Mouse (Mus musculus): ENCODE data around the gene Snrpd2. TPM values are rescaled to one million over a fixed set of nuclear protein-coding genes. Genes with fewer than 3 reads are reported as not detected.

The Snrpd2 gene
- total and polyA plus RNA-seq, 2 experiments from 2014 or later = 50.0 to 124 TPM

DNA sequence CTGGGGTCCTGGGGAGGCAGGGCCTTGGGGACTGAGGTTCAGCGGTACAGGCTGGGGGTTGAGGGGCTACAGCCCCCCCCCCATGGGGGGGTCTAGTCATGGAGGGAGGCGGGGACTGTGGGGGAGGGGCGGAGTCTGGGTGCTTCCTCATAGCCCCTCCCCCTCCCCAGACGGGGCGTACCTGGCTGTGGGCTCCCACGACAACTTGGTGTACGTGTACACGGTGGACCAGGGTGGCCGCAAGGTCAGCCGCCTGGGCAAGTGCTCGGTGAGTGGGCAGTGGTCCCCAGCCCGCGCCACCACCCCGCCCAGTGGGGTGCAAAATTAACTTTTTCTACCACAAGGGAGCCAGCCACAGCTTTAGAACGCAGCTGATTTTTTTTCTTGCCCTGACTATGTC lies 52.1 kb downstream of the Snrpd2 start:
- TF ChIP-seq CTCF (IDR thresholded peaks at IDR 0.05; ENCODE audit: low read depth) = no peak
- no peak overlapping the region for H3K9ac ChIP-seq
- H3K4me1 ChIP-seq (ENCODE audit: insufficient read depth) = no peaks in the 10 kb centered on the region
- H3K36me3 ChIP-seq (ENCODE audit: insufficient read depth) = peaks cover 65% of the 10 kb centered on the region
- ATAC-seq (no peak), DNase-seq (no peak)
- H3K4me3 ChIP-seq (ENCODE audit: low read depth, low read length) = no peak overlapping the region
- WGBS = 69% methylated on average over 15 of the region's 15 CpGs
- no peaks in the 10 kb centered on the region for H3K27me3 ChIP-seq (ENCODE audit: insufficient read depth, low read length)
- H3K27ac ChIP-seq (ENCODE audit: low read depth, low read length) = no peak overlapping the region
- no peaks in the 10 kb centered on the region for H3K9me3 ChIP-seq (ENCODE audit: low read length)
- H3K4me2 ChIP-seq (ENCODE audit: low read depth) = no peak overlapping the region

DNA sequence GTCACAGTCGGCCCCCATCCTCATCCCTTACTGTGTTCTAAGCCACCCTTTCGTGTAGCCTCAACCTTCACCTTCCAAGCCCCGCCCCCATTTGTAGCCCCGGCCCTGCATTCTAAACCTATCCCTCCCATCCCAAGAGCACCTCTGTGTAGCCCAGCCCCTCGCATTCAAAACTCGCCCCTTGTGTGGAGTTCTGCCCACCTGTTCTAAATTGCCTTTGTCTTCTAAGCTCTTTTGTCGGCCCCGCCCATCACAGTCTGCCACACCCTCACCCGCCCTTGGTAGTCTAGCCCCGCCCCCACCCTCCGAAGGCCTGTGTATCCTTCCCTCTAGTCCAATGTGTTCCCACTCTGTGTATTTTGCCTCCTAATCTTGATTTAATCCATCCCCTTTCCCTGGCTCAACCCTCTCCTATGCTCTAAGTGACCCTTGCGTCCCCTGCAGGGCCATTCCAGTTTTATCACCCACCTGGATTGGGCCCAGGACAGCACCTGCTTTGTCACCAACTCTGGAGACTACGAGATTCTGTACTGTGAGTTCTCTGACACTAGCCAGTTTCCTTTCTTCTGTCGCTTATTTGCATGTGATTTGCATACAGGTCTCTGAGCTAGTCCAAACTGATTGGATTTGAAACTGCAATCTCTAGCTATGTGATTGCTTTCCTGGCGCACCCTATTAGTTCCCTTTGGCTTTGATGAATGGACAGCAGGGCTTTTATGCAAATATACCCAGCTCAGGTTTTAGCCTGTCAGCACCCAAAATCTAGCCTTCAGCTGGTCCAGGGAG lies 52.7 kb downstream of the Snrpd2 start:
- Histone ChIP-seq H3K27me3 (ENCODE audit: insufficient read depth, low read length) (no peaks in the 10 kb centered on the region), H3K9ac (peak overlapping the region; percentile 14; the same call in 1 of the 2 replicates), H3K4me1 (ENCODE audit: insufficient read depth) (no peaks in the 10 kb centered on the region), H3K9me3 (ENCODE audit: low read length) (no peaks in the 10 kb centered on the region), H3K4me2 (ENCODE audit: low read depth) (no peak overlapping the region), H3K27ac (ENCODE audit: low read depth, low read length) (no peak overlapping the region), H3K36me3 (ENCODE audit: insufficient read depth) (peaks cover 66% of the 10 kb centered on the region), H3K4me3 (ENCODE audit: low read depth, low read length) (no peak overlapping the region)
- WGBS = 58% methylated on average over 15 of the region's 15 CpGs
- DNase-seq = no peak
- no peak for ATAC-seq
- no peak for TF ChIP-seq CTCF (IDR thresholded peaks at IDR 0.05; ENCODE audit: low read depth)

MicroRNAs within 50 kb of the gene (microRNA counts, 519-probe panel; counts per million panel counts)
- microRNA mmu-miR-330 = not detected

Small RNAs within 50 kb of the gene (microRNA-seq; reads per million reads assigned to microRNA genes)
- 718 to 761 reads per million in 2 experiments for gene Mir330

Other genes with a start within 250 kb of the Snrpd2 start
- 12.8 and 17.2 TPM in 2 replicates for gene Ccdc61, start 239.3 kb upstream of the Snrpd2 start, total RNA-seq (2014; rRNA removed)
- gene Ccdc61, start 239.3 kb upstream of the Snrpd2 start, polyA plus RNA-seq (2015; fragmentation: Nextera tagmentation; extraction: Ambion mirVana) = 21.6 and 23.2 TPM in 2 replicates
- gene Nova2, start 223.8 kb upstream of the Snrpd2 start, total RNA-seq (2014; rRNA removed) = 15.4 and 19.5 TPM in 2 replicates
- gene Nova2, start 223.8 kb upstream of the Snrpd2 start, polyA plus RNA-seq (2015; fragmentation: Nextera tagmentation; extraction: Ambion mirVana) = 7.2 and 11.4 TPM in 2 replicates
- 1.5 and 2.0 TPM in 2 replicates for gene Nanos2, start 162.3 kb upstream of the Snrpd2 start, total RNA-seq (2014; rRNA removed)
- gene Nanos2, start 162.3 kb upstream of the Snrpd2 start, polyA plus RNA-seq (2015; fragmentation: Nextera tagmentation; extraction: Ambion mirVana) = 0.49 and 0.76 TPM in 2 replicates
- 12.3 and 13.9 TPM in 2 replicates for gene Mypop, start 158.5 kb upstream of the Snrpd2 start, total RNA-seq (2014; rRNA removed)
- gene Mypop, start 158.5 kb upstream of the Snrpd2 start, polyA plus RNA-seq (2015; fragmentation: Nextera tagmentation; extraction: Ambion mirVana) = 3.8 and 4.3 TPM in 2 replicates
- 101 and 129 TPM in 2 replicates for gene Irf2bp1, start 145.7 kb upstream of the Snrpd2 start, total RNA-seq (2014; rRNA removed)
- 27.0 and 27.2 TPM in 2 replicates for gene Irf2bp1, start 145.7 kb upstream of the Snrpd2 start, polyA plus RNA-seq (2015; fragmentation: Nextera tagmentation; extraction: Ambion mirVana)
- gene Foxa3, start 126.2 kb upstream of the Snrpd2 start, total RNA-seq (2014; rRNA removed) = not detected in 2 replicates
- gene Foxa3, start 126.2 kb upstream of the Snrpd2 start, polyA plus RNA-seq (2015; fragmentation: Nextera tagmentation; extraction: Ambion mirVana) = not detected in 2 replicates
- gene Sympk, start 125.3 kb upstream of the Snrpd2 start, total RNA-seq (2014; rRNA removed) = 70.3 and 73.8 TPM in 2 replicates
- gene Sympk, start 125.3 kb upstream of the Snrpd2 start, polyA plus RNA-seq (2015; fragmentation: Nextera tagmentation; extraction: Ambion mirVana) = 16.6 and 20.0 TPM in 2 replicates
- 0.19 and 0.23 TPM in 2 replicates for gene Rsph6a, start 95.0 kb upstream of the Snrpd2 start, total RNA-seq (2014; rRNA removed)
- gene Rsph6a, start 95.0 kb upstream of the Snrpd2 start, polyA plus RNA-seq (2015; fragmentation: Nextera tagmentation; extraction: Ambion mirVana) = 0.09 and 0.23 TPM in 2 replicates
- 96.5 and 122 TPM in 2 replicates for gene Dmwd, start 73.5 kb upstream of the Snrpd2 start, total RNA-seq (2014; rRNA removed)
- gene Dmwd, start 73.5 kb upstream of the Snrpd2 start, polyA plus RNA-seq (2015; fragmentation: Nextera tagmentation; extraction: Ambion mirVana) = 43.6 and 43.8 TPM in 2 replicates
- 16.2 and 20.8 TPM in 2 replicates for gene Dmpk, start 65.9 kb upstream of the Snrpd2 start, total RNA-seq (2014; rRNA removed)
- 2.2 and 3.0 TPM in 2 replicates for gene Dmpk, start 65.9 kb upstream of the Snrpd2 start, polyA plus RNA-seq (2015; fragmentation: Nextera tagmentation; extraction: Ambion mirVana)
- 3.0 and 4.1 TPM in 2 replicates for gene Six5, start 55.1 kb upstream of the Snrpd2 start, total RNA-seq (2014; rRNA removed)
- 0.97 and 1.0 TPM in 2 replicates for gene Six5, start 55.1 kb upstream of the Snrpd2 start, polyA plus RNA-seq (2015; fragmentation: Nextera tagmentation; extraction: Ambion mirVana)
- gene Gm4969, start 31.4 kb upstream of the Snrpd2 start, total RNA-seq (2014; rRNA removed) = 5.3 and 8.9 TPM in 2 replicates
- 8.3 and 10.6 TPM in 2 replicates for gene Gm4969, start 31.4 kb upstream of the Snrpd2 start, polyA plus RNA-seq (2015; fragmentation: Nextera tagmentation; extraction: Ambion mirVana)
- 19.8 and 22.8 TPM in 2 replicates for gene Fbxo46, start 29.9 kb upstream of the Snrpd2 start, total RNA-seq (2014; rRNA removed)
- gene Fbxo46, start 29.9 kb upstream of the Snrpd2 start, polyA plus RNA-seq (2015; fragmentation: Nextera tagmentation; extraction: Ambion mirVana) = 8.4 and 11.9 TPM in 2 replicates
- gene Qpctl, start 431 bp upstream of the Snrpd2 start, total RNA-seq (2014; rRNA removed) = 12.3 and 14.4 TPM in 2 replicates
- gene Qpctl, start 431 bp upstream of the Snrpd2 start, polyA plus RNA-seq (2015; fragmentation: Nextera tagmentation; extraction: Ambion mirVana) = 19.8 and 23.3 TPM in 2 replicates
- gene Gipr, start 16.4 kb downstream of the Snrpd2 start, total RNA-seq (2014; rRNA removed) = 16.9 and 20.2 TPM in 2 replicates
- gene Gipr, start 16.4 kb downstream of the Snrpd2 start, polyA plus RNA-seq (2015; fragmentation: Nextera tagmentation; extraction: Ambion mirVana) = 5.3 and 8.0 TPM in 2 replicates
- gene Eml2, start 26.7 kb downstream of the Snrpd2 start, total RNA-seq (2014; rRNA removed) = 63.6 and 64.8 TPM in 2 replicates
- gene Eml2, start 26.7 kb downstream of the Snrpd2 start, polyA plus RNA-seq (2015; fragmentation: Nextera tagmentation; extraction: Ambion mirVana) = 7.9 and 9.9 TPM in 2 replicates
- gene Gpr4, start 62.8 kb downstream of the Snrpd2 start, total RNA-seq (2014; rRNA removed) = 2.2 and 2.5 TPM in 2 replicates
- gene Gpr4, start 62.8 kb downstream of the Snrpd2 start, polyA plus RNA-seq (2015; fragmentation: Nextera tagmentation; extraction: Ambion mirVana) = 5.9 and 6.0 TPM in 2 replicates
- gene Opa3, start 78.6 kb downstream of the Snrpd2 start, total RNA-seq (2014; rRNA removed) = 32.2 and 34.4 TPM in 2 replicates
- gene Opa3, start 78.6 kb downstream of the Snrpd2 start, polyA plus RNA-seq (2015; fragmentation: Nextera tagmentation; extraction: Ambion mirVana) = 35.1 and 35.8 TPM in 2 replicates
- gene Vasp, start 122.1 kb downstream of the Snrpd2 start, total RNA-seq (2014; rRNA removed) = 40.6 and 45.9 TPM in 2 replicates
- 30.0 and 30.6 TPM in 2 replicates for gene Vasp, start 122.1 kb downstream of the Snrpd2 start, polyA plus RNA-seq (2015; fragmentation: Nextera tagmentation; extraction: Ambion mirVana)
- gene Ppm1n, start 130.3 kb downstream of the Snrpd2 start, total RNA-seq (2014; rRNA removed) = 2.3 and 3.2 TPM in 2 replicates
- 0.69 and 1.1 TPM in 2 replicates for gene Ppm1n, start 130.3 kb downstream of the Snrpd2 start, polyA plus RNA-seq (2015; fragmentation: Nextera tagmentation; extraction: Ambion mirVana)
- gene Rtn2, start 132.9 kb downstream of the Snrpd2 start, total RNA-seq (2014; rRNA removed) = 154 and 163 TPM in 2 replicates
- gene Rtn2, start 132.9 kb downstream of the Snrpd2 start, polyA plus RNA-seq (2015; fragmentation: Nextera tagmentation; extraction: Ambion mirVana) = 126 and 136 TPM in 2 replicates
- gene Fosb, start 160.3 kb downstream of the Snrpd2 start, total RNA-seq (2014; rRNA removed) = 1.6 and 5.1 TPM in 2 replicates
- gene Fosb, start 160.3 kb downstream of the Snrpd2 start, polyA plus RNA-seq (2015; fragmentation: Nextera tagmentation; extraction: Ambion mirVana) = 0.28 and 0.36 TPM in 2 replicates
- gene Ercc1, start 195.1 kb downstream of the Snrpd2 start, total RNA-seq (2014; rRNA removed) = 56.6 and 73.6 TPM in 2 replicates
- 80.5 and 81.0 TPM in 2 replicates for gene Ercc1, start 195.1 kb downstream of the Snrpd2 start, polyA plus RNA-seq (2015; fragmentation: Nextera tagmentation; extraction: Ambion mirVana)
- 12.1 and 15.5 TPM in 2 replicates for gene Cd3eap, start 209.8 kb downstream of the Snrpd2 start, total RNA-seq (2014; rRNA removed)
- 19.4 and 21.6 TPM in 2 replicates for gene Cd3eap, start 209.8 kb downstream of the Snrpd2 start, polyA plus RNA-seq (2015; fragmentation: Nextera tagmentation; extraction: Ambion mirVana)
- gene Ppp1r13l, start 210.0 kb downstream of the Snrpd2 start, total RNA-seq (2014; rRNA removed) = 0.76 and 1.2 TPM in 2 replicates
- 2.0 and 2.1 TPM in 2 replicates for gene Ppp1r13l, start 210.0 kb downstream of the Snrpd2 start, polyA plus RNA-seq (2015; fragmentation: Nextera tagmentation; extraction: Ambion mirVana)
- 47.7 and 58.2 TPM in 2 replicates for gene Ercc2, start 232.3 kb downstream of the Snrpd2 start, total RNA-seq (2014; rRNA removed)
- 17.9 and 21.8 TPM in 2 replicates for gene Ercc2, start 232.3 kb downstream of the Snrpd2 start, polyA plus RNA-seq (2015; fragmentation: Nextera tagmentation; extraction: Ambion mirVana)

Measured in forebrain, postnatal 0 days (tissue).